Mouse (Mus musculus): ENCODE data around the gene Ppig.

The Ppig gene

DNA sequence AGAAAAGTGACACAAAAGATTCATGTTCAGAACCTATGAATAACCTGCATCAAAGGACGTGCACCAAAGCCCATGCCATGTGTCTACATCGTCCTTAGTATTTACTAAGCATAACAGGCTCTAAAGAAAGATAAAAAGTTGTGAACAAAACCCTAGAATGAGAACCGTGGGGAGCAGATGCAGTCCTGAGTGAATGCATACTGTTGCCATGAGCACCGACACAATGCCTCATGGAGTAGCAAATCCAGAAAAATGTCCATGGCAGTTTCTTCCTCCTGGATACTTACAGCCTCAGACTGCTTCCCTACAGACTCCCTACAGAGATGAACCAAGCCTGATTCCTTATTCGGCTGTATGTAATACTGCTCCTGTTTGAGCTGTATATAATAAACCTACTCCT is 38.6 kb downstream of the Ppig start:
- DNase-seq (ENCODE audit: low spot score in 2 of 2) = no peak

- DNase-seq (ENCODE audit: low spot score in 2 of 2) = no peak
These were observed 41.0 kb downstream of the Ppig start for GRCm38 (mm10) chr2:69763340-69763739.

DNA sequence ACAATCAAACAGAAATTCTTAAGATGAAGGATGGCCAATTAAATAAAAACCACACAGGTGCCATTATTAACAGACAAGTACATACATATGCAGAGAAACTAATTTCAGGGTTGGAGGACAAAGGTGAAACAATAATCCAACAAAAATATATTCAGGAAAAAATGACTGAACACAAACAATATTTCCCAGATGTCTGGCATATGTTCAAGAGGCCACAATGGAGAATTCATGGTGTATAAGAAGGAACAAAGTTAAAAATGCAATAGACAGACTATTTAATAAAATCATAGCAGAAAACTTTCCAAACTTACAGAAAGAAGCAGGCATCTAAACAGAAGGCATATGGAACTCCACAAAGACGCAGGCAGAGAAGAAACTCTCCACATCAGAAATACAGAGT is 42.4 kb downstream of the Ppig start:
- no peak for DNase-seq (ENCODE audit: low spot score in 2 of 2)

- DNase-seq (ENCODE audit: low spot score in 2 of 2) = peak in 1 of 2 experiments; percentile 27
These were observed 51.0 kb downstream of the Ppig start for GRCm38 (mm10) chr2:69773331-69773730.

DNA sequence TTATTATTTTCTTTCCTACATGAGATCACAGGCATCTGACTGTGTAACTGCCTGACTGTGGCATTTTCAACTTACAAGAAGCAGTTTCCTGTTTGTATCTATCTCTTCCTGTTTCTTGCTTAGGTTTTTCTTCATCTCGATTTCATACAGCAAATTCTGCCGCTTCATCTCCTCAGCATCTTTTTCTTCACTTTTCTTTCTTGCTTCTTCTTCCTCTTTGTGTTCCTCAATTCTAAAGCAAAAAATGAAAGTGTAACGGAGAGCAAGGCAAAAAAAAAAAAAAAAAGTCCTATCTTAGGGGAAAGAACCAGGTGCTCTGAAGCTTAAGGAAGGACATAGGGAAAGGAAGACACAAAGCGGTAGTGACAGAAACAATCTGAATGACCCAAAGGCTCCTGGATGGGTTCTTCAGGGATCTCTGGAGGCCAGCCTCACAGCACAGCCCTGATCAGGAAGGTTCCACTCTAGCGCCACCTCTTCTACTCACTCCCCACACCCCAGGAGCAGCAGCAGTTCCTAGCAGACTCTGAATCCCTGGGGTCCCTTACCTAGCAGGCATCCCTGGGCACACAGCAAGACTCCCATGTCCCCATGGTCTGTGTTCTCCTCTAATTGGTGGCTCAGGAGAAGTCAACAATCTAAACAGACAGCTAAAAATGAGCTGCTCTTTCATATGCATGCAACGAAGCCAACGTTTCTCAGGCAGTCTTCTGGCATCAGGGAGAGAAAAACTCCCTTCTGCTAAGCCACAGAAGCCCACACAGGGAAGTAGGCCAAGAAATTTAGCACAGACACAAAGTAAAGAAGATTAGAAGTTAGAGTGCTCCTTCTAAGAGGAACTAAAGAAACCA is 55.9 kb downstream of the Ppig start:
- peak in 1 of 2 experiments; percentile 19 for DNase-seq (ENCODE audit: low spot score in 2 of 2)

DNA sequence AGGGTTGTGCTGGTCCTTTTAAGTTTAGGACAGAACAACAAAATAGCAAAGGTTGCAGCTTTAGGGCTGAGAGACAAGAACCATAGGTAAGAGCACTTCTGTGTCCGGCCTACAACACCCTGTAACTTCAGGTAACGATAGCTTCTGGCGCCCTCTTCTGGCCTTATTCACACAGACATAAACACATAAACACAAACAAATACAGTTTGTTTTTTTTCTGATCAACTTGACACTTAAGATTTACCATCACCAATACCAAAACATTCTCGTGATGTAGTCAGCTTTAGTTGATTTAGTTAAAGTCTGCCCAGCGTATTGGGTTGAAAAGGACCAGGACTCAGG is 56.5 kb downstream of the Ppig start:
- DNase-seq (ENCODE audit: low spot score in 2 of 2) = peak in 1 of 2 experiments; percentile 17

- no peak for DNase-seq (ENCODE audit: low spot score in 2 of 2)
These were observed 66.6 kb downstream of the Ppig start for GRCm38 (mm10) chr2:69788974-69789373.

- peak; percentile 94 to 97 for DNase-seq (ENCODE audit: low spot score in 2 of 2)
These were observed 67.2 kb downstream of the Ppig start, which contains the start of the genes Ccdc173 and Phospho2 for GRCm38 (mm10) chr2:69789429-69790069. TSS of gene Ccdc173 (minus strand) at chr2:69789575. TSS of gene Phospho2 (plus strand) at chr2:69789623.

DNA sequence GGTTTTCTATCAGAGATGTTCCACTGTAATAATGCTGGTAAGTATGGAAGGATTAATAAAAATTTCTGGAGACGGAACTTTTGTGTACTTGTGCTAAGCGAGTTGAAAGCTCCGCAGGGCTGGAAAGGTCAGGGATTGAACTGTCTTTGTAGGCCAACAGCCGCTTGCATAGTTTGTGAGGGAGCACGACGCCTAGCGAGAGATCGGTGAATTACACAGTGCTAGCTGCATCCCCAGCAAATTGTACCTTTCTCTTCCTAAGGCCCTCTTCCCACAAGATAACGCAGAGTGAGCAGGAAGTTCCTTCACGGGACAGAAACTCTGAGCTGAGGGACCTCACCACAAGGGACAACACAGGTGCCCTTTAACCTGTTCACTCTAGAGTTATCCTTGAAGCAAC is 67.9 kb downstream of the Ppig start:
- DNase-seq (ENCODE audit: low spot score in 2 of 2) = peak; percentile 46 to 90

- no peak for DNase-seq (ENCODE audit: low spot score in 2 of 2)
These were observed 68.4 kb downstream of the Ppig start for GRCm38 (mm10) chr2:69790722-69791121.

- DNase-seq (ENCODE audit: low spot score in 2 of 2) = no peak
These were observed 80.6 kb downstream of the Ppig start for GRCm38 (mm10) chr2:69802911-69803312.

All from left cerebral cortex, adult 9 months (tissue).